Mouse (Mus musculus): ENCODE measurements around the gene Fmo5.

The Fmo5 gene

GRCm38 (mm10) chr3:97631258-97631860, 2.8 kb downstream of the Fmo5 start:
- DNase-seq (ENCODE audit: low spot score), result no peak

DNA sequence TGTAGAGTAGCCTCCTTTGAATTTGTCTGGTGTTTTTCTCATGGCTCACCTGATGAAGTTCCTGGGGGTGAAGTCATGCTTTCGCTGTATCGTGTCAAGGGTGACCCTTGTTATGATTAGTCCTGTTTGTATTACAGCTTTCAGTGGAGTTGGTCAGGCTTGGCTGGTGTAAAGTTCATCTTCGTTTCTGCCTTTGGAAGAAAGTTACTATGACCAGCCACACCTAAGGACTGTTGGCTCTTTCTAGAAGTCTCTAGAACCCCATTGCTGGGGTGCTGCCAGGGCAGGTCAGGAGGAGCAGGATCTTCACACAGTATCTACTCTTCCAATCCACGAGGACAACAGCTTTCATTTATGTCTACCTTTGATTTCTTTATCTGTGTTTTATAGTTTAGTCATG, 4.9 kb downstream of the Fmo5 start:
- no peak for DNase-seq (ENCODE audit: low spot score)

DNA sequence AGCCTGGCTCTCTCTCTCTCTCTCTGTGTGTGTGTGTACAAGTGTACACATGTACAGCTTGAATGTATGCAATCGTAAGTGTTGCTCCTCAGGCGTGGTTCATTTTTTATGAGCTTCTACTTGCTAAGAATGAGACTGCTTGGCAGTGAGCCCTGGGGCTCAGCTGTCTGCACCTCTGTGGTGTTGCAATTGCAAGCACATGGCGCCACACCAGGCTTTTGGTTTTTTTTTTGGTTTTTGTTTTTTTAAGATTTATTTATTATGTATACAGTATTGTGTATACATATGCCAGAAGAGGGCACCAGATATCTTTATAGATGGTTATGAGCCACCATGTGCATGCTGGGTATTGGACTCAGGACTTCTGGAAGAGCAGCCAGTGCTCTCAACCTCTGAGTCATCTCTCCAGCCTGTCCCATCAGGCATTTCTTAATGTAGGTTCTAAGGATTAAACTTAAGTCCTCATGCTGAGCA, 5.7 kb downstream of the Fmo5 start:
- peak; percentile 66 for DNase-seq (ENCODE audit: low spot score)

DNA sequence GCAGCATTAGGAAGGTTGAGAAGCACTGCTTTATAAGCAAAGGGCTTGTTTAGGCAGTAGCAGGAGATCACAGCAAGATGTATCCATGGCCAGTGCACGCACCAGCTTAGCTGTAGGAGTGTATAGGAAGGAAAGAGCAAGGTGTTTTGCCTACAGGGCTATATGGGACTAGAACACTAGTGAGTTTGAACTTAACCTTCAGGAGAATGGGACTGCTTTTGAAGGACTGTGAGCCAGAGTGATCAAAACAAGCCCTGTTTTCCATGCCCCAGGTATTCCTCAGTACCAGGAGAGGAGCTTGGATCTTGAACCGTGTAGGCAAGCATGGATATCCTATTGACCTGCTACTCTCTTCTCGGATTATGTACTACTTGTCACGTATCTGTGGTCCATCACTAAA, 12.8 kb downstream of the Fmo5 start:
- no peak for DNase-seq (ENCODE audit: low spot score)

DNA sequence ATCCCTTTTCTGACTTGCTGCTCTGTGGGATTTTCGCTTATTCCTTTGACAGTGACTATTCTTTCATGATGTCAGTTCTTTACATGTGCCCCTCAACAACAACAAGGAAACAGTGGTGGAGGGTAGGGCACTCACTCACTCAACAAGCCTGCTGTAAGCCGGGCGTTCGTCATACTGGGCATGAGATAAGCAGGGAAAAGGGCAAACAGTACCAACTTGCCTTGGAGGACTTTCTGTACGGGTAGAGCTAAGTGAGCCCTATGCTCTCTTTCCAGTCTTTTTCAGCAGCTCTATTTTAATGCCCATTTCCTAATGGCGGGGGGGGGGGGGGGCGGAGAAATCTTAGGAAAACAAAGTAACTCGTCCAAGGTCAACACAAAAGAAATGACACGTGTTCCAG, 13.4 kb downstream of the Fmo5 start:
- no peak for DNase-seq (ENCODE audit: low spot score)

GRCm38 (mm10) chr3:97648518-97648917, 19.9 kb downstream of the Fmo5 start:
- DNase-seq (ENCODE audit: low spot score), result no peak

DNA sequence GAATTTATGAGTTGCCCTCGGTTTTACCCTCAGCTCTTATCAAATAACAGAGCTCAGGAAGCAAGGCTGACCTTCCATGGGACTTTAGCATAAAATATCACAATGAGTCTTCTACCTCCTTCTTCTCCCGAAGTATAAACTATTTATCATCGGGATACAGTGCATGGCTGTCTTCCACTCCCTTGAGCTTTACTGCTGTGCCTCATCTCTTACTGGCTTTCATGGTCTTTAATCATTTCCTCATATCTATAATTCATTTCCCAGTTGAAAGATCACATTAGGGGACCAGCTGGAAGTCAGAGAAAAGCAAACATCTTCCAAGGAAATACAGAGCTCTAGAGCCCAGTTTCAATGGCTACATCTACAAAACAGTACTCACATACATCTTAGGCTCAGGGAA, 20.4 kb downstream of the Fmo5 start:
- no peak for DNase-seq (ENCODE audit: low spot score)

GRCm38 (mm10) chr3:97649469-97649868, 20.9 kb downstream of the Fmo5 start:
- no peak for DNase-seq (ENCODE audit: low spot score)

DNA sequence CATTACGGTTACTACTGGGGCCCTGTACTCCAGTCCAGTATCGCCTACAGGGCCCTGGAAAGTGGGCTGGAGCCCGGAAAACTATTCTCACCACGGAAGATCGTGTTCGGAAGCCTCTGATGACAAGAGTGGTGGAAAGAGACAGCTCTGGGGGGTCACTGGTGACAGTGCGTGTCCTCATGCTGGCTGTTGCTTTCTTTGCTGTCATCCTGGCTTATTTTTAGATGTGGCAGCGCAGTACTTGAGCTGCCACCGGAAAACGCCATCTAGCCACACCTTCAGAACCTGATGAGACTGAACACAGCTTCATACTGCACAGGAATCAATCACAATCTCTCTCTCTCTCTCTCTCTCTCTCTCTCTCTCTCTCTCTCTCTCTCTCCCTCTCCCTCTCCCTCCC, 23.0 kb downstream of the Fmo5 start:
- no peak for DNase-seq (ENCODE audit: low spot score)

DNA sequence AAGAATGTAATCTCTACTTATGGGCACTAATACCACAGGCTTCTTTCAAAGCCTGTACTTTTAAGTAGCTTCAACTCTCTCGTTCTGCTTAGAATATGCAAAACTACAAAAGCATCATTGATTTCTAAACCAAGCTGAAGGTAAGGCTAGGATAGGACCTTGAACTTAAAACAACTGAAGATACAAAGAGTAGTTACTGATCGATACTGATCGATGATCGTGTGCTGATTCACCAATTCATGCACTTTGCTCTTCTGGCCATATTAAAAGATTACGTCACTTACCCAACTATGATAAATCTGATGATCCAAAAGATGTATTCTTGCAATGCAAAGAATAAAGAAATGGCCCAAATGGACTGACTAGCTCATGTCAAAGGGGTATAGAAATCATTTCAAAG, 25.2 kb downstream of the Fmo5 start:
- DNase-seq (ENCODE audit: low spot score), result no peak

GRCm38 (mm10) chr3:97654901-97655300, 26.3 kb downstream of the Fmo5 start:
- DNase-seq (ENCODE audit: low spot score), result peak; percentile 14

DNA sequence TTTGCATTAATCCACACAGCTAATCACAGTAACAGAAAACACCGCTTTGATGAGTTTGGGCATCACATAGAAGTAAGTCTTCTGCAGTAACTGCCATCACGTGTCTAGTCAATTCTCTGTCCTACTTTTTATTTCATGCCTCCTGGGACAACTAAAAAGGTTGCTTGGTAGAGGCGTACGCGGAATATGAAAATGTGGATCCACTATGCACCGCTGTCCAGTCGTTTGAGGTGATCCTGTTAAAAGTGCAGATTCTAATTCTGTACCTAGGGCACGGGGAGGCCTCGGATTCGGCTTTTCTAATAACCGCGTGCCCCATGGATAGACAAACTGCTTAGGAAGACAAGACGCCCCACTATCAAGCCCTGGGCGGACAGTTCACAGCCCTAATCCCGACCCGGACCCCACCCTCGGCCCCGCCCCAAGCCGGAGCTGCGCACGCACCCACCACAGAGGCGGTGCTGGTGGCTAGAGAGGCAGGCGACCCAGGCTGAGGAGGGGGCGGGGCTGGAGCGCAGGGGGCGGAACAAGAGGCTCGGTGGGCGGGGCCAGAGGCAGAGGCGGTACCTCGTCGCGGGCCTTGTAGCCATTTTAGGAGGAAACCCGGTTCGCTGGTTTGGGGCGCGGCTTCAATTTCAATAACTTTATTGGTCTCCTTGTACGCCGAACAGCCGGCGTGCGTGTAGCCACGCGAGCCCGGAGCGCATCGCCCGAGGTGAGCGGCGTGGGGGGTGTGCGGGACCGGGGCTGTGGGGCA, 29.2 kb downstream of the Fmo5 start, which contains the start of gene Prkab2:
Gene Prkab2 (plus strand): TSS at position 539 of the 757 bp plus-strand sequence.
- DNase-seq (ENCODE audit: low spot score), result peak; percentile 98

- DNase-seq (ENCODE audit: low spot score), result no peak
These were observed 30.0 kb downstream of the Fmo5 start for GRCm38 (mm10) chr3:97658426-97659193.

- DNase-seq (ENCODE audit: low spot score), result no peak
These were observed 31.1 kb downstream of the Fmo5 start for GRCm38 (mm10) chr3:97659746-97660145.

- no peak for DNase-seq (ENCODE audit: low spot score)
These were observed 32.6 kb downstream of the Fmo5 start for GRCm38 (mm10) chr3:97661206-97661605.

DNA sequence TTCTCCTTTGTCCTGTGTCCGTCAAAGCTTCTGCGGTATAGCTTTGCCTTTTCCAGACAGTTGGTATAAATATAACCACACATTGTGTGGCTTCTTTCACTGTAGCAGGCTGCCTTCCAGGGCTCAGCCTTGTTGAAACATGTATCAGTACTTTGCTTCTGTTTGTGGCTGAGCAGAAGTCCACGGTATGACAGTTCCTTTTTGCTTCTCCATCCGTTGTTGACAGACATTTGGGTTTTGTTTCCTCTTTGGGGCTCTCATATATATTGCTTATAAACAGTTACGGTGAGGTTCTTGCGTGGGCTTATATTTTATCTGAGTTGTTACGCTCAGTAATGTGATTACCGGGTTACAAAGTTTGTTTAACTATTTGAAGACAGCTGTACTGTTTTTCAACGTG, 36.9 kb downstream of the Fmo5 start:
- no peak for DNase-seq (ENCODE audit: low spot score)

DNA sequence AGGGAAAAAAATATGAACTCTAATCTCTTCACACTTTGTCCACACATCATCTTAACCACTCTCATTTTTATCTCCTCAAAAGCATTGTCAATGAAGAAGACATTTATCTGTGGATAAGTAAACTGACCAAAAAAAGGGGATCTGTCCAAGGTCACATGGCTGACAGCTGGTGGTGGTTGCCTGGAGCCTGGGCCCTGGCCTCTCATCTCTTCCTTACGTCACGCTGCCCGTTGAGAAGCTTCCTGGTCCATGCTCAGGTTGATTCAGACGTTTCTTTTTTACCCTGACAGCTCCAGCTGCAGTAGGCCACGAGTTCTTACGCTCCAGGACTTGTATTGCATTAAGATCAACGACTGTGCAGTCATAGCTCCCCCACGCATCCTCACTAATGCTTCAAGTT, 37.5 kb downstream of the Fmo5 start:
- no peak for DNase-seq (ENCODE audit: low spot score)

GRCm38 (mm10) chr3:97667093-97667675, 38.6 kb downstream of the Fmo5 start:
- DNase-seq (ENCODE audit: low spot score), result no peak

DNA sequence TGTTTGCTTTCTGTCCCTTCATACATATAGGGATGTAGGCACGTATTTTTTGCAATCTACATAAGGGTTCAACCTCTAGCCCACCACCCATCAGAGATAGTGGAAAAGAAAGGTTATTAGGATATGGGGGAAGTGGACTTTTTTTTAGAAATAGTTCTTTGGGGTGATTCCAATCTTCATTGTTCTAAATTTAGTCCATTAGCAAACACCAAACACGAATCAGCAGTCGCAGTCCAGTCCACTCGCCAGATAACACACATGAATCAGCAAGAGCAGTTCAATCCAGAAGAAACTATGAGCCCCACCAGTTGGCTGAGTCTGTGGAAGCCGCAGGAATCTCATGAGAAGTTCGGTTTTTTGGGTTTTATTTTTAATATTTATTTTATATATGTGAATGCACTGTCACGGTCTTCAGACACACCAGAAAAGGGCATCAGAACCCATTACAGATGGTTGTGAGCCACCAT, 46.1 kb downstream of the Fmo5 start, which contains the start of gene Gm17651:
Gene Gm17651 (minus strand): TSS at position 51 of the 467 bp plus-strand sequence.
- no peak for DNase-seq (ENCODE audit: low spot score)

DNA sequence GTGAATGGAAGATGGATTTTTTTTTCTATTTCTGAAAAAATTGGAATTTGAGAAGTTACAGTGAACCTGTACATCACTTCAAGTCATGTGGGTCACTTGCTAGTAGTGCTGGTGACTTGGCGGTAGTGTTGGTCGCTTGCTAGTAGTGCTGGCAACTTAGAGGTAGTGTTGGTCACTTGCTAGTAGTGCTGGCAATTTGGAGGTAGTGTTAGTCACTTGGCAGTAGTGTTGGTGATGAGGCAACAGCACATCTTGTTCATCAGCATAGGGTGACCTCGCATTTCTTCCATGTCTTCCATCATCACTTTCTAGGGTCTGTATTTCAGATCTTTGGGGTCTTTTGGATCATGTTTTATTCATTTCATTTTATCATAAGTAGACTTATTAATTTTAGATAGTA, 47.5 kb downstream of the Fmo5 start:
- DNase-seq (ENCODE audit: low spot score), result no peak

DNA sequence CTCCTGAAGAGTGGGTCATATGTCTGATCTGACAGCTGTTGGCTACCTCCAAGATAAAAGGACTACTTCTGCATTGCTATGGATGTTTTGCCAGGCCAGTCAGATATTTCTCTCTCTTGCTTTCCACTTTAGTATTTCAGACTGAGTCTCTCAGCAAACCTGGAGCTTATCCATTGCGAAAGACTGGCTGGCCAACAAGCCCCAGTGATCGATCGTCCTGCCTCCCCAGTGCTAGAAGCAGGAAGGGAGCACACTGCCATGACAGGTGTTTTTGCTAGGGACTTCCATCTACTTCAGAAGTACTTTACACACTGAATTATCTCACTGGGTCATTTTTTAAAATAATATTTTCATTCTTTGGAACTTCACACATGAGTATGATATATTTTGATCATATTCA, 49.8 kb downstream of the Fmo5 start:
- no peak for DNase-seq (ENCODE audit: low spot score)

GRCm38 (mm10) chr3:97680631-97681320, 52.2 kb downstream of the Fmo5 start:
- peak; percentile 79 for DNase-seq (ENCODE audit: low spot score)
